Mouse (Mus musculus): ENCODE data around the gene Zfp106.
"Not testable (repeated sequence)": the region's sequence is repeated elsewhere in the genome, so short reads cannot be mapped to it uniquely, and the experiment has no call there.

DNA sequence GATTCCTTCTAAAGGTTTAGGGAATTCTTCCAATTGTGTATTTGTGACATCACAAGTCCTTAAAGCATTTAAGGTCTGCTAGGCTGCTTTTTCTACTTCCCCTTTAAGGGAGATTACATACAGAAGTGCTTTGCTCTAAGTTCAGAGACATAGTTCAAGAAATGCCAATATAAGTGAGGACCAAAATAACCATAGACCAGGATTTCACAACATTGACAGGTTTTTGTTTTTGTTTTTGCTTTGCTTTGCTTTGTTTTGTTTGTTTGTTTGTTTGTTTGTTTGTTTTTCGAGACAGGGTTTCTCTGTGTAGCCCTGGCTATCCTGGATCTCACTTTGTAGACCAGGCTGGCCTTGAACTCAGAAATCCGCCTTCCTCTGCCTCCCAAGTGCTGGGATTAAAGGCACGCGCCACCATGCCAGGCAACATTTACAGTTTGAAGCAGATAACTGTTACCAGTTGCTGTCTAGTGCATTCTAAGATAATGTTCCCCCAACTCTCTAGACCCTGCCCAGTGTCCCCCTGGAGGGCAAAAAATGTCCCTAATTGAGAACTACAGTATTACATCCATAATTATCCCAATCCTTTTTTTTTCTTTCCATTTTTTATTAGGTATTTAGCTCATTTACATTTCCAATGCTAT, 1.0 kb upstream of the Zfp106 start:
- TF ChIP-seq CTCF (IDR thresholded peaks at IDR 0.05; ENCODE audit: control insufficient read depth, insufficient read depth, insufficient read length); USF1 (IDR thresholded peaks at IDR 0.05; ENCODE audit: low read depth); CEBPB (IDR thresholded peaks at IDR 0.05; ENCODE audit: low read depth); MYOG (IDR thresholded peaks at IDR 0.05; ENCODE audit: control insufficient read depth, extremely low read depth, insufficient read length): not testable (repeated sequence)
